Mouse (Mus musculus) forebrain, embryonic 12.5 days (tissue): Measurements from ENCODE around the gene Slc7a11. TPM values are rescaled to one million over a fixed set of nuclear protein-coding genes. Genes with fewer than 3 reads are reported as not detected.

Experiments used
- ATAC-seq: fragments of 200-750 bp; cut with Nextera tagmentation; 2 replicates; pipeline ENCODE4 v1.8.0; 2017; ENCODE audit warnings: moderate TSS enrichment; ENCODE audit not compliant: low FRiP score
- H3K27ac ChIP-seq: fragments of 300-500 bp; sonication (generic); 2 replicates; pipeline ENCODE4 v1.5.1; 2016; ENCODE audit warnings: mild to moderate bottlenecking
- H3K27me3 ChIP-seq: fragments of 300-500 bp; sonication (generic); 2 replicates; pipeline ENCODE4 v1.6.1; 2016; ENCODE audit warnings: mild to moderate bottlenecking
- H3K36me3 ChIP-seq: fragments of 300-500 bp; sonication (generic); replicated peaks from 2 replicates; pipeline ENCODE4 v1.6.1; 2016; ENCODE audit warnings: mild to moderate bottlenecking
- H3K4me1 ChIP-seq: fragments of 300-500 bp; sonication (generic); 2 replicates; pipeline ENCODE4 v1.6.1; 2016
- H3K4me2 ChIP-seq: fragments of 300-500 bp; sonication (generic); 2 replicates; pipeline ENCODE4 v1.6.1; 2016; ENCODE audit warnings: mild to moderate bottlenecking, moderate library complexity
- H3K4me3 ChIP-seq: fragments of 300-500 bp; sonication (generic); replicated peaks from 2 replicates; pipeline ENCODE4 v1.5.1; 2016; ENCODE audit warnings: mild to moderate bottlenecking
- H3K9ac ChIP-seq: fragments of 300-500 bp; sonication (generic); 2 replicates; pipeline ENCODE4 v1.6.1; 2016; ENCODE audit warnings: mild to moderate bottlenecking
- H3K9me3 ChIP-seq: fragments of 300-500 bp; sonication (generic); 2 replicates; pipeline ENCODE4 v1.6.1; 2016
- WGBS: fragments of 180-500 bp; shearing (Covaris S2); methylation state at CpG from one replicate; pipeline ENCODE4 v1.1.7; 2016; 5-methylcytosine and 5-hydroxymethylcytosine counted together
- polyA plus RNA-seq: library from polyadenylated mRNA; unstranded; fragments of >200 nt; fragmentation: Nextera tagmentation; extraction: Ambion mirVana; gene quantifications from 2 replicates; pipeline ENCODE4 v1.2.1, GENCODE M21; 2016

Gene Slc7a11
- polyA plus RNA-seq, 1 experiment from 2014 or later = 2.3 TPM

GRCm38 (mm10) chr3:50044666-50045065, 398.7 kb downstream of the Slc7a11 start:
- no peak for ATAC-seq
- Histone ChIP-seq H3K4me1 (no peaks in the 10 kb centered on the region), H3K4me3 (no peak overlapping the region), H3K27ac (no peak overlapping the region), H3K36me3 (no peaks in the 10 kb centered on the region), H3K27me3 (no peaks in the 10 kb centered on the region), H3K4me2 (no peak overlapping the region), H3K9ac (no peak overlapping the region), H3K9me3 (no peaks in the 10 kb centered on the region)
- WGBS = 76% methylated on average over 5 of the region's 5 CpGs

GRCm38 (mm10) chr3:50044160-50044559, 399.3 kb downstream of the Slc7a11 start:
- Histone ChIP-seq H3K27me3 (no peaks in the 10 kb centered on the region), H3K9me3 (no peaks in the 10 kb centered on the region), H3K4me3 (no peak overlapping the region), H3K4me1 (no peaks in the 10 kb centered on the region), H3K9ac (no peak overlapping the region), H3K4me2 (no peak overlapping the region), H3K36me3 (no peaks in the 10 kb centered on the region), H3K27ac (no peak overlapping the region)
- no peak for ATAC-seq

GRCm38 (mm10) chr3:50041141-50041540, 402.3 kb downstream of the Slc7a11 start:
- Histone ChIP-seq H3K36me3 (no peaks in the 10 kb centered on the region), H3K27me3 (no peaks in the 10 kb centered on the region), H3K4me3 (no peak overlapping the region), H3K27ac (no peak overlapping the region), H3K4me2 (no peak overlapping the region), H3K9ac (no peak overlapping the region), H3K4me1 (no peaks in the 10 kb centered on the region), H3K9me3 (no peaks in the 10 kb centered on the region)
- no peak for ATAC-seq
- 91% methylated on average over 2 of the region's 2 CpGs for WGBS

GRCm38 (mm10) chr3:50035875-50036528, 407.4 kb downstream of the Slc7a11 start:
- Histone ChIP-seq H3K9ac (no peak overlapping the region), H3K27ac (no peak overlapping the region), H3K36me3 (no peaks in the 10 kb centered on the region), H3K9me3 (no peaks in the 10 kb centered on the region), H3K4me3 (no peak overlapping the region), H3K4me2 (no peak overlapping the region), H3K27me3 (no peaks in the 10 kb centered on the region), H3K4me1 (no peaks in the 10 kb centered on the region)
- WGBS = 79% methylated on average over 9 of the region's 9 CpGs
- ATAC-seq = no peak

- Histone ChIP-seq H3K27ac (no peak overlapping the region), H3K36me3 (no peaks in the 10 kb centered on the region), H3K4me1 (no peaks in the 10 kb centered on the region), H3K4me3 (no peak overlapping the region), H3K27me3 (no peaks in the 10 kb centered on the region), H3K9ac (no peak overlapping the region), H3K9me3 (no peaks in the 10 kb centered on the region), H3K4me2 (no peak overlapping the region)
- WGBS = 89% methylated on average over 3 of the region's 3 CpGs
- no peak for ATAC-seq
Measured at GRCm38 (mm10) chr3:50033325-50033724, 410.1 kb downstream of the Slc7a11 start.

GRCm38 (mm10) chr3:50026039-50026438, 417.4 kb downstream of the Slc7a11 start:
- no peak overlapping the region for H3K27ac ChIP-seq
- no peaks in the 10 kb centered on the region for H3K4me1 ChIP-seq
- H3K4me2 ChIP-seq = no peak overlapping the region
- no peaks in the 10 kb centered on the region for H3K27me3 ChIP-seq
- no peaks in the 10 kb centered on the region for H3K9me3 ChIP-seq
- H3K9ac ChIP-seq = no peak overlapping the region
- WGBS = 63% methylated on average over 5 of the region's 5 CpGs
- no peak for ATAC-seq
- no peaks in the 10 kb centered on the region for H3K36me3 ChIP-seq
- H3K4me3 ChIP-seq = no peak overlapping the region

GRCm38 (mm10) chr3:50014396-50014795, 429.0 kb downstream of the Slc7a11 start:
- H3K4me1 ChIP-seq = peaks cover 5% of the 10 kb centered on the region; the same call in 1 of the 2 replicates
- no peaks in the 10 kb centered on the region for H3K9me3 ChIP-seq
- no peak overlapping the region for H3K4me3 ChIP-seq
- 44% methylated on average over 4 of the region's 4 CpGs for WGBS
- ATAC-seq = peak; percentile 69; the same call in 1 of the 2 replicates
- H3K36me3 ChIP-seq = no peaks in the 10 kb centered on the region
- H3K27ac ChIP-seq = no peak overlapping the region
- no peak overlapping the region for H3K4me2 ChIP-seq
- H3K27me3 ChIP-seq = no peaks in the 10 kb centered on the region
- no peak overlapping the region for H3K9ac ChIP-seq

GRCm38 (mm10) chr3:50012012-50012411, 431.4 kb downstream of the Slc7a11 start:
- H3K4me3 ChIP-seq = no peak overlapping the region
- H3K9ac ChIP-seq = no peak overlapping the region
- no peak overlapping the region for H3K4me2 ChIP-seq
- H3K9me3 ChIP-seq = no peaks in the 10 kb centered on the region
- peaks cover 5% of the 10 kb centered on the region; the same call in 1 of the 2 replicates for H3K4me1 ChIP-seq
- no peaks in the 10 kb centered on the region for H3K36me3 ChIP-seq
- H3K27me3 ChIP-seq = no peaks in the 10 kb centered on the region
- H3K27ac ChIP-seq = no peak overlapping the region
- ATAC-seq = no peak
- 78% methylated on average over 3 of the region's 3 CpGs for WGBS

GRCm38 (mm10) chr3:50003970-50004683, 439.3 kb downstream of the Slc7a11 start:
- ATAC-seq = no peak
- Histone ChIP-seq H3K27me3 (no peaks in the 10 kb centered on the region), H3K27ac (no peak overlapping the region), H3K4me2 (no peak overlapping the region), H3K9me3 (no peaks in the 10 kb centered on the region), H3K9ac (no peak overlapping the region), H3K36me3 (no peaks in the 10 kb centered on the region), H3K4me3 (no peak overlapping the region), H3K4me1 (no peaks in the 10 kb centered on the region)
- WGBS = 72% methylated on average over 5 of the region's 5 CpGs

- Histone ChIP-seq H3K4me3 (no peak overlapping the region), H3K4me2 (no peak overlapping the region), H3K9me3 (no peaks in the 10 kb centered on the region), H3K27me3 (no peaks in the 10 kb centered on the region), H3K9ac (no peak overlapping the region), H3K27ac (no peak overlapping the region), H3K4me1 (no peaks in the 10 kb centered on the region), H3K36me3 (no peaks in the 10 kb centered on the region)
- ATAC-seq = no peak
Measured at GRCm38 (mm10) chr3:50002067-50002466, 441.3 kb downstream of the Slc7a11 start.

GRCm38 (mm10) chr3:50001635-50002034, 441.8 kb downstream of the Slc7a11 start:
- no peaks in the 10 kb centered on the region for H3K27me3 ChIP-seq
- no peak overlapping the region for H3K27ac ChIP-seq
- H3K4me3 ChIP-seq = no peak overlapping the region
- ATAC-seq = no peak
- 83% methylated on average over 1 of the region's 1 CpGs for WGBS
- no peak overlapping the region for H3K4me2 ChIP-seq
- no peaks in the 10 kb centered on the region for H3K9me3 ChIP-seq
- no peaks in the 10 kb centered on the region for H3K36me3 ChIP-seq
- no peaks in the 10 kb centered on the region for H3K4me1 ChIP-seq
- H3K9ac ChIP-seq = no peak overlapping the region

- H3K27me3 ChIP-seq = no peaks in the 10 kb centered on the region
- ATAC-seq = no peak
- no peak overlapping the region for H3K4me3 ChIP-seq
- no peaks in the 10 kb centered on the region; the same call in 1 of the 2 replicates for H3K4me1 ChIP-seq
- no peaks in the 10 kb centered on the region for H3K9me3 ChIP-seq
- no peak overlapping the region for H3K4me2 ChIP-seq
- H3K9ac ChIP-seq = no peak overlapping the region
- H3K36me3 ChIP-seq = no peaks in the 10 kb centered on the region
- 42% methylated on average over 1 of the region's 1 CpGs for WGBS
- H3K27ac ChIP-seq = no peak overlapping the region
Measured at GRCm38 (mm10) chr3:49992891-49993290, 450.5 kb downstream of the Slc7a11 start.

GRCm38 (mm10) chr3:49987236-49987635, 456.2 kb downstream of the Slc7a11 start:
- no peak overlapping the region for H3K27ac ChIP-seq
- no peaks in the 10 kb centered on the region for H3K36me3 ChIP-seq
- 43% methylated on average over 2 of the region's 2 CpGs for WGBS
- no peaks in the 10 kb centered on the region for H3K27me3 ChIP-seq
- no peak overlapping the region for H3K9ac ChIP-seq
- H3K9me3 ChIP-seq = no peaks in the 10 kb centered on the region
- H3K4me3 ChIP-seq = no peak overlapping the region
- H3K4me2 ChIP-seq = no peak overlapping the region
- no peaks in the 10 kb centered on the region for H3K4me1 ChIP-seq
- no peak for ATAC-seq
